Mouse (Mus musculus): ENCODE data around the gene Trim11. TPM values are rescaled to one million over a fixed set of nuclear protein-coding genes. Genes with fewer than 3 reads are reported as not detected.
A peak's percentile ranks its signal among the peaks of the same experiment; 100 is the strongest.

Trim11 gene
- total and polyA plus RNA-seq, 3 experiments: 24.8 to 27.0 TPM; not detected in 1

- H3K36me3 ChIP-seq (ENCODE audit: control insufficient read depth in 1 of 2, insufficient read depth in 2 of 2, low read length in 2 of 2): peaks cover 3 to 8% of the 10 kb centered on the region in 2 experiments
- peaks cover 17% of the 10 kb centered on the region for H3K79me2 ChIP-seq (ENCODE audit: control insufficient read depth, insufficient read depth, low read length, poor library complexity)
- H3K27me3 ChIP-seq (ENCODE audit: control insufficient read depth in 1 of 2, insufficient read depth in 2 of 2, low read length in 2 of 2): no peaks in the 10 kb centered on the region
- no peaks in the 10 kb centered on the region for H3K9me3 ChIP-seq (replicated peaks; ENCODE audit: insufficient read depth, low read length)
- peak; percentile 66 for DNase-seq (ENCODE audit: low read depth, low spot score)
- no peak for TF ChIP-seq MEF2A (IDR thresholded peaks at IDR 0.05; ENCODE audit: extremely low read depth, insufficient replicate concordance, low read depth, low read length, poor library complexity, severe bottlenecking)
- TF ChIP-seq GATA1 (IDR thresholded peaks at IDR 0.05; ENCODE audit: low read depth, low read length): peak; percentile 65
- TF ChIP-seq MXI1 (IDR thresholded peaks at IDR 0.05; ENCODE audit: low read depth, low read length): no peak
- TF ChIP-seq ZKSCAN1 (IDR thresholded peaks at IDR 0.05; ENCODE audit: low read depth, low read length): no peak
- no peak for TF ChIP-seq GABPA (IDR thresholded peaks at IDR 0.05; ENCODE audit: low read depth, low read length)
- TF ChIP-seq NRF1 (IDR thresholded peaks at IDR 0.05; ENCODE audit: insufficient read depth, low read depth, low read length, poor library complexity, severe bottlenecking): peak; percentile 79
- peaks cover 2 to 16% of the 10 kb centered on the region in 2 experiments; a peak in 3 of 4 replicates for H3K4me1 ChIP-seq (ENCODE audit: control insufficient read depth in 1 of 2, insufficient read depth in 2 of 2, low read length in 2 of 2)
- no peak overlapping the region for H3K27ac ChIP-seq (ENCODE audit: control insufficient read depth, low read depth, low read length)
- H3K4me3 ChIP-seq (ENCODE audit: control insufficient read depth in 1 of 2, insufficient read depth in 1 of 2, low read depth in 2 of 2, low read length in 2 of 2): peak overlapping the region; percentile 84 to 89
- H3K9ac ChIP-seq (ENCODE audit: control insufficient read depth, low read depth, low read length, poor library complexity, severe bottlenecking): peak overlapping the region; percentile 90
These were observed 40.0 kb upstream of the Trim11 start for GRCm38 (mm10) chr11:58937909-58938308.

GRCm38 (mm10) chr11:58938322-58939087 lies 39.4 kb upstream of the Trim11 start, which contains the start of gene Rnf187:
Gene Rnf187 (minus strand): TSS chr11:58938916.
- H3K9me3 ChIP-seq (replicated peaks; ENCODE audit: insufficient read depth, low read length): no peaks in the 10 kb centered on the region
- H3K27me3 ChIP-seq (ENCODE audit: control insufficient read depth in 1 of 2, insufficient read depth in 2 of 2, low read length in 2 of 2): no peaks in the 10 kb centered on the region
- H3K79me2 ChIP-seq (ENCODE audit: control insufficient read depth, insufficient read depth, low read length, poor library complexity): peaks cover 17% of the 10 kb centered on the region
- peak within 1 kb of the TSS; percentile 34 for H3K27ac ChIP-seq (ENCODE audit: control insufficient read depth, low read depth, low read length)
- peak within 1 kb of the TSS; percentile 90 for H3K9ac ChIP-seq (ENCODE audit: control insufficient read depth, low read depth, low read length, poor library complexity, severe bottlenecking)
- H3K4me3 ChIP-seq (ENCODE audit: control insufficient read depth in 1 of 2, insufficient read depth in 1 of 2, low read depth in 2 of 2, low read length in 2 of 2): peak within 1 kb of the TSS; percentile 84 to 89
- peaks cover 3 to 8% of the 10 kb centered on the region in 2 experiments for H3K36me3 ChIP-seq (ENCODE audit: control insufficient read depth in 1 of 2, insufficient read depth in 2 of 2, low read length in 2 of 2)
- H3K4me1 ChIP-seq (ENCODE audit: control insufficient read depth in 1 of 2, insufficient read depth in 2 of 2, low read length in 2 of 2): peaks cover 2 to 16% of the 10 kb centered on the region in 2 experiments; a peak in 3 of 4 replicates
- DNase-seq (ENCODE audit: low read depth, low spot score): peak; percentile 96
- peak; percentile 84 for TF ChIP-seq HCFC1 (IDR thresholded peaks at IDR 0.05; ENCODE audit: low read depth, low read length)
- TF ChIP-seq ZMIZ1 (IDR thresholded peaks at IDR 0.05; ENCODE audit: low read depth, low read length): peak; percentile 90
- TF ChIP-seq CHD2 (IDR thresholded peaks at IDR 0.05; ENCODE audit: low read length): no peak
- no peak for TF ChIP-seq MYC (IDR thresholded peaks at IDR 0.05; ENCODE audit: low read depth, low read length)
- TF ChIP-seq E2F4 (IDR thresholded peaks at IDR 0.05; ENCODE audit: borderline replicate concordance, low read depth, low read length): no peak
- no peak; the same call in 1 of the 2 replicates for TF ChIP-seq MAX (IDR thresholded peaks at IDR 0.05; ENCODE audit: low read length)
- TF ChIP-seq JUND (IDR thresholded peaks at IDR 0.05; ENCODE audit: low read depth, low read length): no peak
- TF ChIP-seq ZC3H11A (IDR thresholded peaks at IDR 0.05; ENCODE audit: low read depth, low read length): no peak
- TF ChIP-seq BHLHE40 (IDR thresholded peaks at IDR 0.05; ENCODE audit: borderline replicate concordance, low read depth, low read length): no peak; the same call in 1 of the 2 replicates
- no peak for TF ChIP-seq MAFK (IDR thresholded peaks at IDR 0.05; ENCODE audit: borderline replicate concordance, low read depth, low read length)
- peak; percentile 31; the same call in 1 of the 2 replicates for TF ChIP-seq MAZ (IDR thresholded peaks at IDR 0.05; ENCODE audit: low read depth, low read length)
- no peak for TF ChIP-seq POLR2AphosphoS5 (IDR thresholded peaks at IDR 0.05; ENCODE audit: borderline replicate concordance, low read depth, low read length)
- no peak for TF ChIP-seq TAL1 (IDR thresholded peaks at IDR 0.05; ENCODE audit: low read length)
- TF ChIP-seq ZKSCAN1 (IDR thresholded peaks at IDR 0.05; ENCODE audit: low read depth, low read length): no peak
- peak; percentile 14; the same call in 1 of the 2 replicates for TF ChIP-seq GATA1 (IDR thresholded peaks at IDR 0.05; ENCODE audit: low read depth, low read length)
- no peak for TF ChIP-seq GABPA (IDR thresholded peaks at IDR 0.05; ENCODE audit: low read depth, low read length)
- no peak for TF ChIP-seq MYB (IDR thresholded peaks at IDR 0.05; ENCODE audit: low read depth, low read length)
- no peak for TF ChIP-seq CTCF (IDR thresholded peaks at IDR 0.05 in 2 of 3, conservative IDR thresholded peaks at IDR 0.05 in 1 of 3; ENCODE audit: control insufficient read depth in 1 of 3, insufficient read depth in 1 of 3, low read depth in 2 of 3, low read length in 3 of 3, poor library complexity in 1 of 3, severe bottlenecking in 1 of 3)
- TF ChIP-seq NELFE (IDR thresholded peaks at IDR 0.05; ENCODE audit: low read depth, low read length): peak; percentile 97
- no peak for TF ChIP-seq RCOR1 (IDR thresholded peaks at IDR 0.05; ENCODE audit: low read depth, low read length)
- no peak for TF ChIP-seq USF2 (IDR thresholded peaks at IDR 0.05; ENCODE audit: borderline replicate concordance in 1 of 2, insufficient read depth in 1 of 2, low read depth in 1 of 2, low read length in 2 of 2)
- TF ChIP-seq TBP (IDR thresholded peaks at IDR 0.05; ENCODE audit: low read depth, low read length): peak; percentile 79
- TF ChIP-seq POLR2AphosphoS2 (IDR thresholded peaks at IDR 0.05; ENCODE audit: low read length): peak; percentile 79; the same call in 1 of the 2 replicates
- no peak for TF ChIP-seq RAD21 (IDR thresholded peaks at IDR 0.05; ENCODE audit: low read depth, low read length)
- TF ChIP-seq MEF2A (IDR thresholded peaks at IDR 0.05; ENCODE audit: extremely low read depth, insufficient replicate concordance, low read depth, low read length, poor library complexity, severe bottlenecking): no peak
- TF ChIP-seq MXI1 (IDR thresholded peaks at IDR 0.05; ENCODE audit: low read depth, low read length): peak; percentile 62
- no peak for TF ChIP-seq SMC3 (IDR thresholded peaks at IDR 0.05; ENCODE audit: low read depth, low read length)

Measured in MEL (cell line).